Mouse (Mus musculus) liver, embryonic 13.5 days (tissue): ENCODE results near the gene Rpn1. TPM values are rescaled to one million over a fixed set of nuclear protein-coding genes. Genes with fewer than 3 reads are reported as not detected.
"Not testable (repeated sequence)": the region's sequence is repeated elsewhere in the genome, so short reads cannot be mapped to it uniquely, and the experiment has no call there.

Experiments
- ATAC-seq: fragments of 200-750 bp; cut with Nextera tagmentation; 2 replicates; pipeline ENCODE4 v1.8.0; 2017; ENCODE audit warnings: low read depth, mild to moderate bottlenecking, moderate number of reproducible peaks, moderate library complexity
- DNase-seq: peaks from one replicate; pipeline ENCODE4 v3.0.0; 2022
- H3K27ac ChIP-seq: fragments of 300-500 bp; sonication (generic); 2 replicates; pipeline ENCODE4 v1.5.1; 2015; ENCODE audit warnings: moderate library complexity, mild to moderate bottlenecking, inconsistent platforms
- H3K27me3 ChIP-seq: fragments of 300-500 bp; sonication (generic); 2 replicates; pipeline ENCODE4 v1.6.1; 2015; ENCODE audit warnings: mild to moderate bottlenecking, inconsistent platforms
- H3K36me3 ChIP-seq: fragments of 300-500 bp; sonication (generic); 2 replicates; pipeline ENCODE4 v1.6.1; 2015; ENCODE audit warnings: mild to moderate bottlenecking, inconsistent platforms
- H3K4me1 ChIP-seq: fragments of 300-500 bp; sonication (generic); replicated peaks from 2 replicates; pipeline ENCODE4 v1.6.1; 2015; ENCODE audit warnings: inconsistent platforms
- H3K4me2 ChIP-seq: fragments of 300-500 bp; sonication (generic); 2 replicates; pipeline ENCODE4 v1.6.1; 2015; ENCODE audit warnings: inconsistent platforms, mild to moderate bottlenecking, moderate library complexity
- H3K4me3 ChIP-seq: fragments of 300-500 bp; sonication (generic); replicated peaks from 2 replicates; pipeline ENCODE4 v1.5.1; 2015; ENCODE audit warnings: mild to moderate bottlenecking, inconsistent platforms
- H3K9ac ChIP-seq: fragments of 300-500 bp; sonication (generic); 2 replicates; pipeline ENCODE4 v1.6.1; 2015; ENCODE audit warnings: mild to moderate bottlenecking, inconsistent platforms
- H3K9me3 ChIP-seq: fragments of 300-500 bp; sonication (generic); replicated peaks from 2 replicates; pipeline ENCODE4 v1.6.1; 2016; ENCODE audit warnings: inconsistent platforms
- WGBS: fragments of 180-500 bp; shearing (Covaris S2); methylation state at CpG from one replicate; pipeline ENCODE4 v1.1.7; 2015; ENCODE audit not compliant: insufficient replicate concordance; 5-methylcytosine and 5-hydroxymethylcytosine counted together
- polyA plus RNA-seq: library from polyadenylated mRNA; unstranded; fragments of >200 nt; fragmentation: Nextera tagmentation; extraction: Ambion mirVana; gene quantifications from 2 replicates; pipeline ENCODE4 v1.2.1, GENCODE M21; 2015

Gene Rpn1
- polyA plus RNA-seq, 1 experiment from 2014 or later = 198 TPM

- no peaks in the 10 kb centered on the region for H3K36me3 ChIP-seq
- H3K9ac ChIP-seq = peak overlapping the region; percentile 53
- H3K27ac ChIP-seq = no peak overlapping the region
- 30% methylated on average over 11 of the region's 11 CpGs for WGBS
- no peaks in the 10 kb centered on the region for H3K27me3 ChIP-seq
- no peaks in the 10 kb centered on the region for H3K9me3 ChIP-seq
- peak overlapping the region; percentile 28 for H3K4me3 ChIP-seq
- peaks cover 50% of the 10 kb centered on the region for H3K4me1 ChIP-seq
- H3K4me2 ChIP-seq = peak overlapping the region; percentile 60
- ATAC-seq (peak; percentile 63), DNase-seq (no peak)
Observed at GRCm38 (mm10) chr6:88123150-88123857, 39.0 kb downstream of the Rpn1 start.

GRCm38 (mm10) chr6:88123858-88124261 is 39.6 kb downstream of the Rpn1 start:
- peak; percentile 54 for DNase-seq
- no peaks in the 10 kb centered on the region for H3K9me3 ChIP-seq
- ATAC-seq = peak; percentile 82
- H3K36me3 ChIP-seq = no peaks in the 10 kb centered on the region
- WGBS = 2% methylated on average over 9 of the region's 9 CpGs
- peak overlapping the region; percentile 53 for H3K9ac ChIP-seq
- H3K27me3 ChIP-seq = no peaks in the 10 kb centered on the region
- H3K27ac ChIP-seq = no peak overlapping the region
- peaks cover 46% of the 10 kb centered on the region for H3K4me1 ChIP-seq
- H3K4me2 ChIP-seq = peak overlapping the region; percentile 60
- peak overlapping the region; percentile 28 for H3K4me3 ChIP-seq

GRCm38 (mm10) chr6:88124551-88124950 is 40.3 kb downstream of the Rpn1 start:
- H3K4me2 ChIP-seq = no peak overlapping the region
- ATAC-seq = no peak
- 57% methylated on average over 4 of the region's 4 CpGs for WGBS
- no peaks in the 10 kb centered on the region for H3K36me3 ChIP-seq
- no peak overlapping the region for H3K27ac ChIP-seq
- no peak for DNase-seq
- peaks cover 46% of the 10 kb centered on the region for H3K4me1 ChIP-seq
- no peaks in the 10 kb centered on the region for H3K9me3 ChIP-seq
- no peaks in the 10 kb centered on the region for H3K27me3 ChIP-seq
- no peak overlapping the region for H3K4me3 ChIP-seq
- no peak overlapping the region for H3K9ac ChIP-seq

DNA sequence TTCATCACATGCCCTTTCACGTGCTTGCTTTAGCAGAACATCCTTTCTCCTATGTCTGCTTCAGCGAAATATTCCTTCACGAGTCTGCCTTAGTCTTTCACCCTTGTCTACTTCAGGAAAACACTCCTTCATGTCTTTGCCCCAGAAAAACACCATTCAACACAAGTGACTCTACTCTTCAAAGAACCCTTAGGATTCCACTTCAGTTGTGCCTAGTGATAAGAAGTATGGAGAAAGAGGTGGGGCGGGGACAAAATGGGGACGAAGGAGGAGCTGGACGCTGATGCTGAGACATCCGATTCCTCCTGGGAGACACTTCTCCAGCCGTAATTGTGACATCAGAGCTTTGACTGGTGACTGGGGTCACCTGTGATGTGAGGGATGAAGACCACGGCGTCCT is 41.5 kb downstream of the Rpn1 start:
- WGBS = 78% methylated on average over 10 of the region's 10 CpGs
- H3K9me3 ChIP-seq = not testable (repeated sequence)

DNA sequence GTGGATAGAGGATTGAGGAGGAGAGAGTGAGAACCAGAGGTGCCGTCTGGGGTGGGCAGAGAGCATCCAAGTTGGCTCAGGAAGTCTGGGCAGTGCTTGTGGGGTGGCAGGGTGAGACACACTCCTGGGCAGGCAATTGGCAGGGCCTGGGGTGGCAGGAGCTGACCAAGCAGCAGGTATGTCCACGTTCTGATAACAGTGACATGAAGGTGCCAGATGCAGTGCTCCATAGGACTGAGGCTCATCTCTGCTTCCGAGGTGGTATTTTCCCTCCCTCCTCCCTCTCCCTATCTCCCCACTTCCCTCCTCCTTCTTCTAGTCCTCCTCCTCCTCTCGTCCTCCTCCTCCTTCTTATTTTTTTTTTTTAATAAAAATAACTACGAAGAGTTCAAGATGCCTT is 47.2 kb downstream of the Rpn1 start:
- no peak overlapping the region for H3K27ac ChIP-seq
- H3K4me1 ChIP-seq = peaks cover 16% of the 10 kb centered on the region
- WGBS = 31% methylated on average over 5 of the region's 5 CpGs
- H3K36me3 ChIP-seq = no peaks in the 10 kb centered on the region
- H3K4me2 ChIP-seq = no peak overlapping the region
- H3K27me3 ChIP-seq = peaks cover 54% of the 10 kb centered on the region
- no peak overlapping the region for H3K9ac ChIP-seq
- no peak overlapping the region for H3K4me3 ChIP-seq
- H3K9me3 ChIP-seq = no peaks in the 10 kb centered on the region
- ATAC-seq (no peak), DNase-seq (no peak)

More for the DNA sequence above, 41.5 kb downstream of the Rpn1 start:
- H3K36me3 ChIP-seq, H3K27ac ChIP-seq, H3K4me2 ChIP-seq, ATAC-seq, DNase-seq, H3K9ac ChIP-seq, H3K27me3 ChIP-seq, H3K4me3 ChIP-seq: not testable (repeated sequence)
- H3K4me1 ChIP-seq = peaks cover 38% of the 10 kb centered on the region

DNA sequence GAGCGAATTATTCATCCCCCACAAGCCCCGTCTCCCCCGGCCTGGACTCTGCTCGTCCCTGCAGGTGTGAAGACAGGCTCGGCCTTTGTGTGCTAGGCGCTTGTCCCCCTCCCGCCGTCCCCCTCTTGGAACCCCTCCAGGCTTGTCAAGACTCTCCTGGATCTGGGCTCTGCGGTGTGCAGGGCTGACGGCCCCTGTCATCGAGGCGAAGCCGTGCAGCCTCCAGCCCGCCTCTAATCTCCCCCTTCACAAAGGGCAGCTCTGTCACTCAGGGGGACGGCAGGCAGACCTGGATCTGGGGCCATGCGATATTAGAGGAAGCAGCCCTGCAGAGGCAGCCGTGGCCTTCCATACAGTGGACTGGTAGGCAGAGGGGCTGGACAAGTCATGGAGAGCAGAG is 47.8 kb downstream of the Rpn1 start:
- Histone ChIP-seq H3K4me2 (peak overlapping the region; percentile 30; the same call in 1 of the 2 replicates), H3K9me3 (no peaks in the 10 kb centered on the region), H3K27me3 (peaks cover 59% of the 10 kb centered on the region), H3K4me1 (peaks cover 17% of the 10 kb centered on the region), H3K9ac (no peak overlapping the region), H3K4me3 (no peak overlapping the region), H3K27ac (no peak overlapping the region), H3K36me3 (no peaks in the 10 kb centered on the region)
- DNase-seq = no peak
- WGBS = 12% methylated on average over 17 of the region's 17 CpGs
- ATAC-seq = peak; percentile 50

DNA sequence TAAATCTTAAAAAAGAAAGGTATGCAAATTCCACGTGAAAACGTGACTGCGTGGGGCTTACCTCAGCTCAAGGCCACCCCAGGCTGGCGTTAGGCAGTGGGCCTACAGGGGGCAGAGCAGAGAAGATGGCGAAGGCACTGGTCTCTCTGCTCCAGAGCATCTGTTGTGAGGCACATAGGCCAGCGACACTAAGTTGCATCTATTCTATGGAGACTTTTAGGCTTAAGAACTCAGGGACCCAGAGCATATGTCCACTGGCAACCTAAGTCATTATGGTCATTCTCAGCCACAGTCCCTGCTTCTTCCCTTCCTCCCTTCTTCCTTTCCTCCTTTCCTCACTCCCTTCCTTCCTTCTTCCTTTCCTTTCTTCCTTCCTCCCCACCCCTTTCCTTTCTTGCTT is 48.8 kb downstream of the Rpn1 start:
- Histone ChIP-seq H3K9me3 (no peaks in the 10 kb centered on the region), H3K9ac (no peak overlapping the region), H3K4me2 (no peak overlapping the region), H3K27me3 (peaks cover 69% of the 10 kb centered on the region), H3K36me3 (no peaks in the 10 kb centered on the region), H3K4me1 (peaks cover 17% of the 10 kb centered on the region), H3K27ac (no peak overlapping the region), H3K4me3 (no peak overlapping the region)
- ATAC-seq = no peak
- 74% methylated on average over 6 of the region's 6 CpGs for WGBS
- no peak for DNase-seq

- Histone ChIP-seq H3K4me3 (no peak overlapping the region), H3K9me3 (no peaks in the 10 kb centered on the region), H3K9ac (no peak overlapping the region), H3K27ac (no peak overlapping the region), H3K4me2 (no peak overlapping the region), H3K27me3 (peaks cover 74% of the 10 kb centered on the region), H3K36me3 (no peaks in the 10 kb centered on the region), H3K4me1 (peaks cover 17% of the 10 kb centered on the region)
- no peak for DNase-seq
- 70% methylated on average over 6 of the region's 6 CpGs for WGBS
- ATAC-seq = no peak
Observed at GRCm38 (mm10) chr6:88133878-88134277, 49.6 kb downstream of the Rpn1 start.

- DNase-seq (no peak), ATAC-seq (no peak)
- WGBS = 3% methylated on average over 15 of the region's 15 CpGs
Observed at GRCm38 (mm10) chr6:88136201-88136631, 51.9 kb downstream of the Rpn1 start.

DNA sequence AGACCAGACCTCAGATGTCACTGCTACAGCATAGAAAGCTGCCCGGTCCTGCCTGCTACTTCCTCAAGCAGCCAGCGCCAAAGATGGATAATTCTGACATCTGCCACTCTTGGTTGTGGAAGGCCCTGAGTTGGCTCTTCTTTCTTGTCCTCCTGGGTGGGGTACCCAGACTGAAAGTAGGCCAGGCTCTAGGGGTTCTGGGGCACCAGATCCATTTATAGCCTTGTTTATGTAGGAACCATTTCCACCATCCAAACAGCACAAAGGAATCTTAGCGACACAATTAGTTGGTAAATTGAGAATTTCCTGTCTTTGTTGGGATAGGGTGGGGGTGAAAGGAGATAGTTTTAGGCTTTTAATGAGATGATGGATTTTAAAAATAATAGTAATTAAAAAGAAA is 54.2 kb downstream of the Rpn1 start:
- H3K27me3 ChIP-seq = peaks cover 49% of the 10 kb centered on the region
- peaks cover 9% of the 10 kb centered on the region for H3K4me1 ChIP-seq
- H3K4me2 ChIP-seq = no peak overlapping the region
- no peak overlapping the region for H3K4me3 ChIP-seq
- ATAC-seq = no peak
- no peaks in the 10 kb centered on the region for H3K9me3 ChIP-seq
- H3K36me3 ChIP-seq = no peaks in the 10 kb centered on the region
- DNase-seq = no peak
- whole genome bisulfite sequencing = 46% methylated on average over 3 of the region's 3 CpGs
- no peak overlapping the region for H3K9ac ChIP-seq
- no peak overlapping the region for H3K27ac ChIP-seq

More at GRCm38 (mm10) chr6:88136201-88136631, 51.9 kb downstream of the Rpn1 start:
- Histone ChIP-seq H3K9me3 (no peaks in the 10 kb centered on the region), H3K4me1 (peaks cover 17% of the 10 kb centered on the region), H3K27ac (no peak overlapping the region), H3K4me3 (peak overlapping the region; percentile 42), H3K4me2 (peak overlapping the region; percentile 66), H3K36me3 (no peaks in the 10 kb centered on the region), H3K9ac (0 out of 2 replicates have a peak overlapping the region, but pooled peaks have one; percentile 36), H3K27me3 (peaks cover 68% of the 10 kb centered on the region)

GRCm38 (mm10) chr6:88140264-88140663 is 56.0 kb downstream of the Rpn1 start:
- Histone ChIP-seq H3K4me3 (no peak overlapping the region), H3K36me3 (no peaks in the 10 kb centered on the region), H3K27ac (no peak overlapping the region), H3K4me2 (no peak overlapping the region), H3K9ac (no peak overlapping the region), H3K4me1 (peaks cover 9% of the 10 kb centered on the region), H3K9me3 (no peaks in the 10 kb centered on the region), H3K27me3 (peaks cover 33% of the 10 kb centered on the region)
- ATAC-seq = no peak
- WGBS = 51% methylated on average over 8 of the region's 8 CpGs
- DNase-seq = no peak

DNA sequence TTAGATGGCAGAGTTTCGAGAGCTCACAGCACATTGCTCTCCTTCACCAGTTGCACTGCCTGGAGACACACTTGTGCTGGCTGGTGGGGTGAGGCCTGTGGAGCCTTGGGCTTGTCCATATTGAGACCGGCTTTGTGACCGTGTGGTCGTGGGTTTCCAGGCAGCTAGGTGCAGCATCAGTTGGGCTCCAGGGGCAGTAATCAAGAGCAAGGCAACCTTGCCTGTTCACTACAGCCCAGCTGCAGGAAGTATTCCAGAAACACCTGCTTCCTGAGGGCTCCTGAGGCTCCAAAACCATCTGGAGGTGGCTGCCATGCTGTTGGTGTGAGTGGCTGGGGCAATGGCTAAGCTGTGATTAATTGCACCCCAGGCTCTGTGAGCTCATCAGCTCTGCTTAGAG is 61.5 kb downstream of the Rpn1 start:
- ATAC-seq (no peak), DNase-seq (no peak)
- Histone ChIP-seq H3K9me3 (no peaks in the 10 kb centered on the region), H3K27me3 (0 out of 2 replicates have a peak, but pooled peaks cover 5% of the 10 kb centered on the region), H3K4me1 (no peaks in the 10 kb centered on the region), H3K4me2 (no peak overlapping the region), H3K27ac (no peak overlapping the region), H3K9ac (no peak overlapping the region), H3K36me3 (no peaks in the 10 kb centered on the region), H3K4me3 (no peak overlapping the region)
- WGBS = 52% methylated on average over 4 of the region's 4 CpGs
